Mouse (Mus musculus) MEL-GATA-1-ER (cell line): ENCODE measurements around the gene Meis2.

Source experiments
- DNase-seq: peaks from one replicate; pipeline ENCODE4 v3.0.0-alpha.2; 2012; ENCODE audit warnings: low read depth; ENCODE audit errors: extremely low read depth

Meis2 gene

GRCm38 (mm10) chr2:116001352-116002138, 64.1 kb downstream of the Meis2 start:
- DNase-seq, result no peak

GRCm38 (mm10) chr2:116000514-116000913, 65.1 kb downstream of the Meis2 start:
- no peak for DNase-seq

GRCm38 (mm10) chr2:115998802-115999201, 66.8 kb downstream of the Meis2 start:
- DNase-seq, result no peak

GRCm38 (mm10) chr2:115996438-115996837, 69.2 kb downstream of the Meis2 start:
- no peak for DNase-seq

GRCm38 (mm10) chr2:115993877-115994276, 71.8 kb downstream of the Meis2 start:
- DNase-seq, result no peak

- no peak for DNase-seq
Measured at GRCm38 (mm10) chr2:115989249-115989648, 76.4 kb downstream of the Meis2 start.

GRCm38 (mm10) chr2:115988448-115988847, 77.2 kb downstream of the Meis2 start:
- no peak for DNase-seq

GRCm38 (mm10) chr2:115984952-115985351, 80.7 kb downstream of the Meis2 start:
- no peak for DNase-seq

- no peak for DNase-seq
Measured at GRCm38 (mm10) chr2:115984487-115984886, 81.2 kb downstream of the Meis2 start.

- no peak for DNase-seq
Measured at GRCm38 (mm10) chr2:115980490-115980889, 85.1 kb downstream of the Meis2 start.

- DNase-seq, result no peak
Measured at GRCm38 (mm10) chr2:115979683-115980476, 85.8 kb downstream of the Meis2 start.

- DNase-seq, result peak; percentile 0
Measured at GRCm38 (mm10) chr2:115978666-115979065, 87.0 kb downstream of the Meis2 start.

- no peak for DNase-seq
Measured at GRCm38 (mm10) chr2:115971296-115971805, 94.3 kb downstream of the Meis2 start.

- no peak for DNase-seq
Measured at GRCm38 (mm10) chr2:115970091-115970820, 95.4 kb downstream of the Meis2 start.

- no peak for DNase-seq
Measured at GRCm38 (mm10) chr2:115969201-115969600, 96.4 kb downstream of the Meis2 start.

- no peak for DNase-seq
Measured at GRCm38 (mm10) chr2:115964911-115965310, 100.7 kb downstream of the Meis2 start.

- DNase-seq, result no peak
Measured at GRCm38 (mm10) chr2:115963293-115963835, 102.3 kb downstream of the Meis2 start.

GRCm38 (mm10) chr2:115962728-115963127, 102.9 kb downstream of the Meis2 start:
- DNase-seq, result no peak

GRCm38 (mm10) chr2:115962113-115962512, 103.5 kb downstream of the Meis2 start:
- no peak for DNase-seq

- no peak for DNase-seq
Measured at GRCm38 (mm10) chr2:115960615-115961014, 105.0 kb downstream of the Meis2 start.

- no peak for DNase-seq
Measured at GRCm38 (mm10) chr2:115956786-115957185, 108.9 kb downstream of the Meis2 start.
